Mouse (Mus musculus) mature B cell (primary cell): ENCODE results near the gene Orai3.
"Not testable (repeated sequence)": the region's sequence is repeated elsewhere in the genome, so short reads cannot be mapped to it uniquely, and the experiment has no call there.

Source experiments
- in situ Hi-C: fragments of 300-500 bp; cut with MboI; formaldehyde crosslinking; loops from 2 replicates; pipeline ENCODE4 v1.14.3; 2019

Orai3 gene

DNA sequence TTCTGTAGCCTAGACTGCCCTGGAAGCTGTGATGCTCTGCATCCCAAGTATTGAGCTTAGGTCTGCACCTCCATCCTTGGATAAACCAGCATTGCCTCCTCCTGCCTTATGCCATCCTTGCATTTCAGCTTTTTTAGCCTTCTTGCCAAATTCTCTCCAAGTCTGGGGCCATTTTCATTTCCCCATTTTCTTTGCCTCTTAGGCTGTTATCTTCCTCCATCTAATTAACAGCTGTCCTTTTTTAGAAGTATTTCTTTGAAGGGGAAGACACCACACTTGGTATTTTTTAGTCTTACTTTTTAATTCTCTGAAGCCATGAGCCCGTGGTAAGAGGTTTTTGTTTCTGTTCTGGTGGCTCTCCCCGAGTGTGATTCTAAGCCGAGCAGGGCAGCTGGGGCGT lies 6.0 kb upstream of the Orai3 start:
- in situ Hi-C loops: no loop called here

DNA sequence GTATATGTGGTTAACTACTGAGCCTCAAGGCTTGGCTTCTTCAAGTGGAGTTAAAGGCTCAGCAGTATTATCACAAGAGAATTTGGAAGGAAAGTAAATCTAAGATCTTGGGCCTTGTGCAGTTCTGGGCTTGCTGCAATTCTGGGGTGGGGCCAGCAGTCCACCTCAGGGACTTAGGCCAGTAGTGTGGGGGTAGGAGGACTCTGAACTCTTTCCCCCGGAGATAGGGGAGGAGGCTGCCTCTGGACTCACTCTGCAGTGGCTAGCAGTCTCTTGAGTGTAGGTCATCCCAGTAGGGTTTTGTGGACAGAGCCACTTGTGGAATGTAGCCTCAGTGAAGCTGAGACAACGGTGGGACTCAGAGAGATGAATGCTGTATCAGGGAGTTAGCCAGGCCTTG lies 3.9 kb upstream of the Orai3 start:
- in situ Hi-C loops: no loop called here

DNA sequence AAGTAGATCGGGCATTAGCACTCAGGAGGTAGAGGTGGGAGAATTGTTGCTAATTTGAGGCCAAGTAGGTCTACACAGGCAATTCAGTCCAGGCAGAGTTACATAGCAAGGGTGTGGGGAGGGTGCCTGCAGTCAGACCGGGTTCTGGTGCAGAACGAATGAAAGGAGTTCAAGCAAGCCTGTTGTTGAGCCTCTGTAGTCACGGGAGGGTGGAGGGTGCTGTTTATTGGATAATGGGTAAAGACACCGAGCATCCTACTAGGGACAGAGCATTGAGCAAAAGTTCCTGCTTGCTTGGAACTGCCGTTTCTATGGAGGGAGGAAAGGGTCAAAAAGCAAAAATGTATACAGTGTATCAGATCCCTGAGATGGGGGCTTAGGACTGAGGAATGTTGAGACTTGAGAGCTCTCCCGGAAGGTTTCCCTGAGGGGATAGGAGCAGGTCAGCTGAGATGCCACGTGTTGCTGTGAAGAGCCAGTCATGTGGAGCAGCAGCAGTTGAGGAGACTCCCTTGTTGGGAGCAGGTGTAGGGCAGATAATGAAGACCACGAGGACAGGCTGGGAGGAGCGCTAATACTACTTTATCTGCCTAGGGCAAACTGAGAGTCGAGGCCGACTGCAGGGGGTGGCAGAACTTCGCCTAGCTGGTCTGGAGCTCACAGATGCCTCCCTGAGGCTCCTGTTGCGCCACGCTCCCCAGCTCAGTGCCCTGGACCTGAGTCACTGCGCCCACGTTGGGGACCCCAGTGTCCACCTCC lies 2.6 kb upstream of the Orai3 start:
- in situ Hi-C loops: no loop called here

DNA sequence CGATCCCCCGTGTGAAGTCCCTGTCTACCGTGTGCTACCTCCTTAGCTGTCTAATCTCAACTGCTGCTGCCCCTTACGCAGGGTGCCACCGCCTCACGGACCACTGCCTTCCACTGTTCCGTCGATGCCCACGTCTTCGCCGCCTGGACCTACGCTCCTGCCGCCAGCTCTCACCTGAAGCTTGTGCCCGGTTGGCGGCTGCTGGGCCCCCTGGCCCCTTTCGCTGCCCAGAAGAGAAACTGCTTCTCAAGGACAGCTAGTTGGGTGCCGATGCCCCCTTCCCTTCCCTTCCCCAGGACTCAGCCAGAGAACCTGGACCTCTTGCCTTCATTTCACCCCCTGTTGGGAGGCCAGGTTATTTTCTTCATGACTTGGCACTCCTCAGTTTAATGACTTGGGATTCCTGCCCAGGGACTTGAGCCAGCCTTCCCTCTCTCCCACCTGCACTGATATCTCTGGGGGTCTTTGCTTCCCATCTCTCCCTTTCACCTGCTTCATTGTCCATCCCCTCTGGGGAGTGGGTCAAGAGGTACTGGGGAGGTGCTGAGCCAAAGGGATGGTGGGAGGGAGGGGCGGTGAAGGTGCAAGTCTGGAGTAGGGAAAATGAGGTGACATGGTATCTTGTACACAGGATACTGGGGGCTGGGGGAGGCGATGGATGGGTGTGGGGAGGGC lies 1.8 kb upstream of the Orai3 start:
- in situ Hi-C loops: no loop called here

DNA sequence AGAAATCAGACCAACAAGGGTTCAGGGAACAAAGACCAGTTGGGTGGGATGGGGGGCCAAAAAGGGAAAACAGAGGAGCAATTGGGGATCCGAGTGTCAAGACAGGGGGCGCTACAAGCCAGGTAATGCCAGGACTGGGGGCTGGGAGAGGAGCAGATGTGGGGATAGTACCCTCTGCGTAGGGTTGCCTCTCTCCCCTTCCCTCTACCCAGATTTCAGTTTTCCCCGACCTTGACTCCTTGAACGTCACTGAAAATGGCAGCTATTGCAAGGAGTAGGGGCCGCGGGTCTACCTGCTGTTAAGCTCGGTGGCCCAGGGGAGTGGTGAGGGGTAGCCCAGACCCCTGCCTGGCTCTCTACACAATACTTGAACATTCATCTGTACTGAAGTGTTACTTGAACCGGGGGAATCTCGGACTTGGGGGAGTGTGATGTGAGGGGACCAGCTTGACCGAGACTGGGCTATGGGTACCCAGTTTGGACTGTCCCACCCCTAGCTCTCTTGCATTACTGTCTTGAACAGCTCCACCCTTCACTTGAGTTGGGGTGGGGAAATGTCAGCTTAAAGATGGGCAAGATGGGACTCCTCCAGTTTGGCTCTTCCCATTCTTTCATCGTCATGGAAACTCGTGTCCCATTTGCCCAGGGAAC lies 1.1 kb upstream of the Orai3 start:
- in situ Hi-C loops: no loop called here

- in situ Hi-C loops: no loop called here
Measured at GRCm38 (mm10) chr7:127768997-127769593, 520 bp upstream of the Orai3 start.

GRCm38 (mm10) chr7:127770039-127770905 lies 657 bp downstream of the Orai3 start:
- in situ Hi-C loops: no loop called here

- in situ Hi-C loops: no loop called here
Measured at GRCm38 (mm10) chr7:127771262-127771661, 1.6 kb downstream of the Orai3 start.

GRCm38 (mm10) chr7:127772080-127772479 lies 2.5 kb downstream of the Orai3 start:
- in situ Hi-C loops: no loop called here

- in situ Hi-C loops: no loop called here
Measured at GRCm38 (mm10) chr7:127772557-127772956, 2.9 kb downstream of the Orai3 start.

DNA sequence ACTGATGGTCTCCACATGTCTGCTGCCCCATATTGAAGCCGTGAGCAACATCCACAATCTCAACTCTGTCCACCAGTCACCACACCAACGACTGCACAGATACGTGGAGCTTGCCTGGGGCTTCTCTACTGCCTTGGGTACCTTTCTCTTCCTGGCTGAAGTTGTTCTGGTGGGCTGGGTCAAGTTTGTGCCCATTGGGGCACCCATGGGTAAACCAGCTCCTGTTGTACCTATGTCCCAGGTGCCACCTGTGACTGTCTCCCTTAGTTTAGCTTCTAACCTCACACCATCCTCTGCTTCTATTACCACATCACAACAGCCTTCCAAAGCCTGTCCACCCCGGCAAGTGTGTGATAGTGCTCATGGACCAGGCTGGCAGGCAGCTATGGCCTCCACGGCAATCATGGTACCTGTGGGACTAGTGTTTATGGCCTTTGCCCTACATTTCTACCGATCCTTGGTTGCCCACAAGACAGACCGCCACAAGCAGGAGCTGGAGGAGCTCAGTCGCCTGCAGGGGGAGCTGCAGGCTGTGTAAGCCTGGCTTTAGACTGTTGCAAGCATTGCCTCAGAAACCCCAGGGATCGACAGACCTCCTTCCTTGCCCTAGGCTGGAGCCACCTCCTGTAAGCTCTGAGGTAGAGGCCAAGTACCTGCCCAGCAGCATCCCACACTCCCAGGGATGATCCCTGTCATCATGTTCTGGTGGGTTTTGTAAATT lies 4.2 kb downstream of the Orai3 start:
- in situ Hi-C loops: no loop called here

- in situ Hi-C loops: not testable (repeated sequence)
Measured at GRCm38 (mm10) chr7:127775837-127776236, 6.2 kb downstream of the Orai3 start.

DNA sequence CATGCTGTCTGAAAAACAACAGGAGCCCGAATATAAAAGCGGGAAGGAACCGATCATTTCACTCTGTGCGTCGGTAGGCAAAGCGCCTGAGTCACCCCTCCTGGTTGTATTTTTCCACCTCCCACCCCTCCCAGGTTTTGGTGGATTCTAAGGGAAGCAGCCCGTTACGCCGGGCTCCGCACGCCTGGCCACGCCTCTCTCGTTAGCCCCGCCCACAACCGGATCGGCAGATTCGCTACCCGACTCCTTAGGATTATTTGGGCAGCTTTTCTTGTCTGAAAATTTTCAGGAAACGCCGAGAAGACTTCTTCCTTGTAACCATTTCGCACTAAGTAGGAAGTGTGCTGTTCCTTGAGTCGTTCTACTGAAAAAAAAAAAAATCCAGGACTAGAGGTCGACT lies 6.8 kb downstream of the Orai3 start, which contains the start of gene Setd1a:
TSS of gene Setd1a (plus strand) at position 245 of the 400 bp plus-strand sequence.
- in situ Hi-C loops: no loop called here

GRCm38 (mm10) chr7:127776878-127777473 lies 7.4 kb downstream of the Orai3 start:
- in situ Hi-C loops: no loop called here

DNA sequence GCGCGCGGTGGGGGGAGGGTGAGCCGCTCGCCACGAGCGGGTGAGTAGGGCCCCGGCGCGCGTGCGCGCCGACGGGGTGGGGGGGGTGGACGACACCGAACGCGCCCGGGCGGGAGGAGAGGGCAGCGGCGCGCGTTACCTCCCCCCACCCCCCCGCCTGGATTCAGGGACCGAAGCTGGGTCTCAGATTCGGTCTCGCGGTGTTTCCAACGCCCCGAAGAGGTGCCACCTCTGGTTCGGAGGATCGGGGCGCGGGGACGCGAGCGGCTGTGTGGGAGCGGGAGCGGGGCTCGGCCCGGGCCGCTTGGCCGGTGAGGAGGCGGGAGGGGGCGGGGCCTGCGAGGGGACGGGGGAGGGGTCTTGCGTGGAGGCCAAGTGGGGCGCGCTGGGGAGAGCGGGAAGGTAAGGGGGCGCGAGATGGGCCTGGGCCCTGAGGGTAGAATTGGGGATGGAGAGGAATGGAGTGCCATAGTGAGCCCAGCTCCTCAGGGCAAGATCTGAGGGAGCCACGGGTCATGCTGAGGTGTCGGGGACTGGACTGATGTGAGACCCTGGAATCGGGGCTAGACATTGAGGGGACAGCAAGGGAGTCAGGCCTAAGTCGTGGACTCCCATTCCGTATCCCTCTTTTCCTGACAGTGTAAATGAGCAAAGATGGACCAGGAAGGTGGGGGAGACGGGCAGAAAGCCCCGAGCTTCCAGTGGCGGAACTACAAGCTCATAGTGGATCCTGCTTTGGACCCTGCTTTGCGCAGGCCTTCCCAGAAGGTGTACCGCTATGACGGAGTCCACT lies 8.1 kb downstream of the Orai3 start:
- in situ Hi-C loops: no loop called here

DNA sequence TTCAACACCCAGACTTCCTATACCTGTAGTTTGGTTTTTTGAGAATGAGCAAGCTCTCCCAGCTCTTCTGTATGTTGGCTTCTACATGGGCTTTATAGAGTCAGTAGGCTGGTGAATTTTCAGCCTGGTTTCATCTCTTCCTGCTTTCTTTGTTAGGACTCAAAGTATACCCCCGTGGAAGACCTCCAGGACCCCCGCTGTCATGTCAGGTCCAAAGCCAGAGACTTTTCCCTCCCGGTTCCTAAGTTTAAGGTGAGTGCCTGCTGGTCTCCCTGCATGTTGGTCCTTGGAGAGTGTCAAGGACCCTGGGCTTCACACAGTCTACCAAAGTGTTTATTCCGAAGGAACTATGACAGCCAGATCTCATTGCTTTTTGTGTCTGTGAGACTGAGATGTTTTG lies 8.7 kb downstream of the Orai3 start:
- in situ Hi-C loops: no loop called here

GRCm38 (mm10) chr7:127785308-127785707 lies 15.7 kb downstream of the Orai3 start, which contains the start of gene Gm49388:
TSS of gene Gm49388 (plus strand) at chr7:127785608.
- in situ Hi-C loops: no loop called here

GRCm38 (mm10) chr7:127797076-127797845 lies 27.6 kb downstream of the Orai3 start:
- in situ Hi-C loops: no loop called here

DNA sequence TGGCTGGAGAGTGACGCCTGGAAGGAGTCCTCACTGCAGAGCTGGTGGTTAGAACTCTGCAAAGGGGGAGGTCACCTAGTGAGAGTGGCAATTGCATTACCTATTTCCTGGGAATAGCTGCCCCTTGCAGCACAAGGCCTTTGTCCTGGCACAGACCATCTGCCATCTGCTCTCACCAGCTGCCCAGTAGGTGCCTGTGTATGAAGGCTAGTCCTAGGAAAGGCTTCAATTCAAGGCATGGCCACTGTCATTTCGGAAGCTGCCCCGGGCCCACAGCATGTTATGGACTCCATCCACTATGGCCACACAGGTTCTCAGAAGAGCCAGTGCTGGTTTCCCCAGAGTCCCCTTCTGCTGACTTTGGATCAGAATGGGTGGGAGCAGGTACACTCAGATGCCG lies 29.0 kb downstream of the Orai3 start:
- in situ Hi-C loops: no loop called here
